In genomic region chr4:116857203-116857602, GRCm38 (mm10) we compare ENCODE assay signal across 26 mouse cellular contexts. TPM values are rescaled to one million over a fixed set of nuclear protein-coding genes. Genes with fewer than 3 reads are reported as not detected.
DNase-seq lines count a peak whose midpoint lies in the region; ATAC-seq lines count a peak whose summit lies in the region.
"Had no signal": no experiment of that assay in that cellular context is flagged by ENCODE, and none has a peak within 500 bp of the region (broad histone marks: within the 10 kb centered on the region; RNA-seq: fewer than 3 reads in every experiment).

No protein-coding gene starts in this region.

- H3K4me3 ChIP-seq in hindbrain, embryonic 16.5 days (ENCODE audit: low read length), result no peak overlapping the region
- no peak overlapping the region for H3K4me3 ChIP-seq in hindbrain, embryonic 10.5 days
- no peak overlapping the region for H3K4me3 ChIP-seq in forebrain, embryonic 16.5 days (replicated peaks; ENCODE audit: low read length)
- H3K4me3 ChIP-seq: embryonic facial prominence, embryonic 12.5 days; heart, embryonic 10.5 days; heart, embryonic 15.5 days; hindbrain, embryonic 13.5 days; limb, embryonic 13.5 days; lung, embryonic 15.5 days; midbrain, embryonic 12.5 days; myocyte; neural tube, embryonic 12.5 days; stomach, embryonic 15.5 days had no signal

- H3K9me3 ChIP-seq in hindbrain, embryonic 16.5 days (ENCODE audit: control insufficient read depth, low read length), result no peaks in the 10 kb centered on the region
- H3K9me3 ChIP-seq in hindbrain, embryonic 10.5 days, result no peaks in the 10 kb centered on the region
- no peaks in the 10 kb centered on the region for H3K9me3 ChIP-seq in forebrain, embryonic 16.5 days (ENCODE audit: control insufficient read depth, low read length)
- H3K9me3 ChIP-seq: embryonic facial prominence, embryonic 12.5 days; heart, embryonic 10.5 days; heart, embryonic 15.5 days; hindbrain, embryonic 13.5 days; limb, embryonic 13.5 days; lung, embryonic 15.5 days; midbrain, embryonic 12.5 days; neural tube, embryonic 12.5 days; stomach, embryonic 15.5 days had no signal

- no peaks in the 10 kb centered on the region for H3K36me3 ChIP-seq in hindbrain, embryonic 16.5 days (ENCODE audit: control insufficient read depth, insufficient read depth, low read length)
- no peaks in the 10 kb centered on the region for H3K36me3 ChIP-seq in hindbrain, embryonic 10.5 days
- H3K36me3 ChIP-seq in forebrain, embryonic 16.5 days (ENCODE audit: control insufficient read depth, insufficient read depth), result no peaks in the 10 kb centered on the region
- H3K36me3 ChIP-seq: embryonic facial prominence, embryonic 12.5 days; heart, embryonic 10.5 days; heart, embryonic 15.5 days; hindbrain, embryonic 13.5 days; limb, embryonic 13.5 days; lung, embryonic 15.5 days; midbrain, embryonic 12.5 days; neural tube, embryonic 12.5 days; stomach, embryonic 15.5 days had no signal

- no peak overlapping the region for H3K4me2 ChIP-seq in hindbrain, embryonic 16.5 days (ENCODE audit: low read length)
- H3K4me2 ChIP-seq in forebrain, embryonic 16.5 days (ENCODE audit: low read length), result no peak overlapping the region
- H3K4me2 ChIP-seq: embryonic facial prominence, embryonic 12.5 days; heart, embryonic 15.5 days; hindbrain, embryonic 13.5 days; limb, embryonic 13.5 days; liver, embryonic 11.5 days; lung, embryonic 15.5 days; midbrain, embryonic 12.5 days; neural tube, embryonic 12.5 days; stomach, embryonic 15.5 days had no signal

- 50% methylated on average over 10 of the region's 10 CpGs for WGBS in hindbrain, embryonic 16.5 days
- 78% methylated on average over 10 of the region's 10 CpGs for WGBS in hindbrain, embryonic 10.5 days
- 27% methylated on average over 10 of the region's 10 CpGs for WGBS in forebrain, embryonic 16.5 days

- peak; percentile 60; the same call in 1 of the 2 replicates for ATAC-seq in hindbrain, embryonic 16.5 days
- ATAC-seq in forebrain, embryonic 16.5 days, result peak; percentile 86
- ATAC-seq: inflammation-experienced regulatory T-cells, adult 6 months had no signal

- no peak overlapping the region for H3K9ac ChIP-seq in hindbrain, embryonic 16.5 days (ENCODE audit: low read depth, low read length)
- no peak overlapping the region for H3K9ac ChIP-seq in forebrain, embryonic 16.5 days (replicated peaks; ENCODE audit: low read depth, low read length)
- H3K9ac ChIP-seq: embryonic facial prominence, embryonic 12.5 days; heart, embryonic 15.5 days; hindbrain, embryonic 13.5 days; limb, embryonic 13.5 days; lung, embryonic 15.5 days; midbrain, embryonic 12.5 days; neural tube, embryonic 12.5 days; stomach, embryonic 15.5 days had no signal

- no peaks in the 10 kb centered on the region for H3K27me3 ChIP-seq in hindbrain, embryonic 16.5 days (replicated peaks; ENCODE audit: control insufficient read depth, insufficient read depth, low read length)
- no peaks in the 10 kb centered on the region for H3K27me3 ChIP-seq in hindbrain, embryonic 10.5 days (ENCODE audit: insufficient read depth, poor library complexity, severe bottlenecking)
- no peaks in the 10 kb centered on the region for H3K27me3 ChIP-seq in forebrain, embryonic 16.5 days (replicated peaks; ENCODE audit: control insufficient read depth, insufficient read depth, low read length)
- H3K27me3 ChIP-seq: embryonic facial prominence, embryonic 12.5 days; hindbrain, embryonic 13.5 days; limb, embryonic 13.5 days; lung, embryonic 15.5 days; midbrain, embryonic 12.5 days; neural tube, embryonic 12.5 days; stomach, embryonic 15.5 days had no signal

- no peak for DNase-seq in hindbrain, embryonic 10.5 days (ENCODE audit: low spot score)
- DNase-seq in right cerebral cortex, adult 18-20 months, result peak; percentile 3
- no peak for DNase-seq in right cerebral cortex, postnatal 36 days (ENCODE audit: low spot score in 2 of 2)
- no peak for DNase-seq in layer of hippocampus, postnatal 10 days (ENCODE audit: low spot score in 2 of 2)
- DNase-seq: adrenal gland, postnatal 25 days; B cell, adult 2 months; cerebellum, adult 9-10 months; cerebellum, postnatal 36 days; gastrocnemius, postnatal 10 days; kidney, adult 11 months; kidney, postnatal 14 days had no signal

- H3K4me1 ChIP-seq in hindbrain, embryonic 16.5 days (ENCODE audit: control insufficient read depth, insufficient read depth, low read depth, low read length), result no peaks in the 10 kb centered on the region
- peaks cover 19% of the 10 kb centered on the region for H3K4me1 ChIP-seq in hindbrain, embryonic 10.5 days (replicated peaks)
- H3K4me1 ChIP-seq in forebrain, embryonic 16.5 days (replicated peaks; ENCODE audit: control insufficient read depth, insufficient read depth, low read length), result no peaks in the 10 kb centered on the region; the same call in none of the 2 replicates
- H3K4me1 ChIP-seq: embryonic facial prominence, embryonic 12.5 days; heart, embryonic 15.5 days; limb, embryonic 13.5 days; lung, embryonic 15.5 days; stomach, embryonic 15.5 days had no signal

- H3K27ac ChIP-seq in hindbrain, embryonic 16.5 days (ENCODE audit: low read depth, low read length), result no peak overlapping the region
- H3K27ac ChIP-seq in hindbrain, embryonic 10.5 days, result no peak overlapping the region
- no peak overlapping the region for H3K27ac ChIP-seq in forebrain, embryonic 16.5 days (ENCODE audit: low read length)
- H3K27ac ChIP-seq: embryonic facial prominence, embryonic 12.5 days; heart, embryonic 10.5 days; heart, embryonic 15.5 days; hindbrain, embryonic 13.5 days; limb, embryonic 13.5 days; lung, embryonic 15.5 days; midbrain, embryonic 12.5 days; neural tube, embryonic 12.5 days; stomach, embryonic 15.5 days had no signal

RNA-seq across cellular contexts. Expression of gene Zswim5, which starts 20.0 kb away (rescaled TPM):
- 4.1 and 4.8 TPM in 2 replicates for polyA plus RNA-seq in hindbrain, embryonic 16.5 days (2015; fragmentation: Nextera tagmentation; extraction: Ambion mirVana)
- polyA plus RNA-seq in hindbrain, embryonic 10.5 days (2016; fragmentation: Nextera tagmentation; extraction: Ambion mirVana), result 6.1 and 7.6 TPM in 2 replicates
- polyA plus RNA-seq in forebrain, embryonic 16.5 days (2015; fragmentation: Nextera tagmentation; extraction: Ambion mirVana), result 8.8 and 9.1 TPM in 2 replicates
- 10 to 100 TPM; 12.2 to 14.0 TPM for total RNA-seq in layer of hippocampus, postnatal 10 days (2021)
- polyA plus RNA-seq: myocyte had no signal

RNA-seq across cellular contexts. Expression of gene Hpdl, which starts 35.7 kb away (rescaled TPM):
- polyA plus RNA-seq in hindbrain, embryonic 16.5 days (2015; fragmentation: Nextera tagmentation; extraction: Ambion mirVana), result 2.1 and 2.3 TPM in 2 replicates
- polyA plus RNA-seq in hindbrain, embryonic 10.5 days (2016; fragmentation: Nextera tagmentation; extraction: Ambion mirVana), result 1.1 and 1.3 TPM in 2 replicates
- 0.48 and 0.52 TPM in 2 replicates for polyA plus RNA-seq in forebrain, embryonic 16.5 days (2015; fragmentation: Nextera tagmentation; extraction: Ambion mirVana)
- 1 to 10 TPM; 1.1 TPM for total RNA-seq in layer of hippocampus, postnatal 10 days (2021)
- total RNA-seq: megakaryocyte progenitor cell, adult 5-6 weeks had no signal

RNA-seq across cellular contexts. Expression of gene Mutyh, which starts 49.7 kb away (rescaled TPM):
- 6.8 and 9.1 TPM in 2 replicates for polyA plus RNA-seq in hindbrain, embryonic 16.5 days (2015; fragmentation: Nextera tagmentation; extraction: Ambion mirVana)
- polyA plus RNA-seq in hindbrain, embryonic 10.5 days (2016; fragmentation: Nextera tagmentation; extraction: Ambion mirVana), result 23.1 and 28.2 TPM in 2 replicates
- polyA plus RNA-seq in forebrain, embryonic 16.5 days (2015; fragmentation: Nextera tagmentation; extraction: Ambion mirVana), result 8.4 and 10.2 TPM in 2 replicates
- 1 to 10 TPM; 2.1 to 2.9 TPM for total RNA-seq in layer of hippocampus, postnatal 10 days (2021)

RNA-seq across cellular contexts. Expression of gene Toe1, which starts 49.8 kb away (rescaled TPM):
- polyA plus RNA-seq in hindbrain, embryonic 16.5 days (2015; fragmentation: Nextera tagmentation; extraction: Ambion mirVana), result 29.6 and 30.1 TPM in 2 replicates
- polyA plus RNA-seq in hindbrain, embryonic 10.5 days (2016; fragmentation: Nextera tagmentation; extraction: Ambion mirVana), result 39.7 and 39.8 TPM in 2 replicates
- polyA plus RNA-seq in forebrain, embryonic 16.5 days (2015; fragmentation: Nextera tagmentation; extraction: Ambion mirVana), result 32.6 and 36.7 TPM in 2 replicates
- total RNA-seq in layer of hippocampus, postnatal 10 days (2021), result 10 to 100 TPM; 14.9 to 15.3 TPM
